Mouse (Mus musculus) CD4-positive helper T cell, adult 2 months (primary cell): ENCODE results near the gene Wars.
A peak's percentile ranks its signal among the peaks of the same experiment; 100 is the strongest.
"Not testable (repeated sequence)": the region's sequence is repeated elsewhere in the genome, so short reads cannot be mapped to it uniquely, and the experiment has no call there.

ENCODE experiments used
- DNase-seq: peaks from one replicate; pipeline ENCODE4 v3.0.0-alpha.2; 2012; ENCODE audit warnings: low read depth, missing footprints, low spot score

The Wars gene

DNA sequence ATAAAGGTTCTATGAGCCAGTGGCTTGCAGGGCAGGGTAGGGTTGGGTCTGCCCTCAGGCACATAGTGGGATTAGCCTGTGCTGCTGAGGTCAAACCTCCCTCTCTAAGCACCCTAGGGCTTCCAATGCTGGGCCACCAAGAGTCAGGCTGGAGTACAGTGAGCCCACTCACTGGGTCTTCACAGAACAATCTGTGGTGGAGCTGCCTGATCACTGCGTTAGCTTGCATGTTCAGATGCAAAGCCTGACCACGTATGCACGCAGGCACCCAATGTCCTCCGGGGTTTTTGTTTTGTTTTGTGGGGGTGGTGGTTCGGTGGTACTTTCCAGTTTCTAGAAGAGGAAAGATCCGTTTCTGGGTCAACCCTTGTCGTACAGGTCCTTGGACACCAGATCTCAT, 36.9 kb downstream of the Wars start:
- DNase-seq = no peak

DNA sequence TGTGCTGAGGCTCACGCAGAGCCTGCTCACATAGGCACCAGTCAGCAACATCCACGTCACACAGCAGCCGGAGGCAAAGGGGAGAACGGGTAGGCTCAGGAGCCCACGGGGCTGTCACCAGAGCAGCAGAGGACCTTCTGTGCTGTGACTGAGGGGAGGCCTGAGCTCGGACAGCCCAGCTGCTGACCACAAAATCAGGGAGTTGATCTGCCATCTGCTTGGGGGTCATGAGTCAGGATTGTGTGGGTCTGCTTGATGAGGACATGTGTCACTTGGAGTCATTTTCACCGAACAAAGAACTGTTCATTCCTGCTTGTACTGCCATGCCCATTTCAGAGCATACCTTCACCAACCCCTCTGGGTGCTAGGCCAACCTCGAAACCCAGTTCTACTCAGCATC, 37.8 kb downstream of the Wars start:
- DNase-seq = no peak

DNA sequence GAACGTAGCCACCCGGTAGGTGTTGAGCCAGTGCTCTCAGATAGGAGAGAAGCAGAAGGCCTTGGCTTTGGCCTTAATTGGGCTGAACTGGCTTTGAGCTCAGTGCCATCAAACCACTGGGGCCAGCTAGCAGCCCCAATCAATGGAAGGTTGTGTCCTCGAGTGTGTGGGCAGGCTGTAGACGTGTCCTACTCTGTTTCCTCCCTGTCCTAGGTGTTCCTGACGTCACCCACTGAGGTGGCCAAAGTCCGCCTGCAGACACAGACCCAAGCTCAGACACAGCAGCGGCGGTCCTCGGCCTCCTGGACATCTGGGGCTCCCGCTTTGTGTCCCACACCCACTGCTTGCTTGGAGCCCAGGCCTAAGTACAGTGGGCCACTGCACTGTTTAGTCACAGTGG, 38.9 kb downstream of the Wars start:
- no peak for DNase-seq

DNA sequence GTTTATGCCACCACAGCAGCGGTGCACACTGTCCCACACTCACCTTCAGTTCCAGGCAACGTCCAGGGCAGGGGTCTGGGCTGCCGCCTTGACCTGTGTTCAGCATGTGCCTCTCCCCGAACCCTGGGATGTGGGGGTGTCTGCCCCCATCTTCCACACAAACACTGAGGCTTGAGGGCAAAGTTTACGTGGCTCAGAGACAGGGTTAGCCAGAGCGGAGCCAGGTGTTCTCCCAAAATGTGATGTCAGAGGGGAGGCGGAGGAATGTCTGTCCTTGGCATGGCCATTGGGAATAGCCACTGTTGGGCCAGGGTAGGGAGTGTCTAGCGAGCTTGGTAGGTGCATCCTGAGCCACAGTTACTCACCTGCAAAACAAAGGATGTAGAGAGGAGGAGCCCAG, 41.2 kb downstream of the Wars start:
- DNase-seq = no peak

DNA sequence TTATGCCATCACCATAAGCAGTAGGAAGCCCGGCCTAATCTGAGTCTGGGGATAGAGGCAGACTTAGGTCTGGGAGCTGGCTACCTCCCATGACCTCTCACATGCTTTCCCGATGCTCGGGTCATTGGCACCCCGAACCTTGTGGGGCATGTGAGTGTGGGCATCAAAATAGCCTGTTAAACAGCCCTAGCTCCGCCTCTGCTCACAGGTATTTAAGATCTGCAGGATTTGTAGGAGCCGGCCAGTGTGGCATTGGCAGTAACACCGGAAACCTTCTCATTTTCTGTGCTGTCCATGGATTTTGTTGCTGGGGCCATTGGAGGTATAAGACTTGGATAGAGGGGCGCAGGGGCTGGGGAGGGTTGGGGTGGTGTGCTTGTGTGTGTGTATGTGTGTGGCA, 43.1 kb downstream of the Wars start:
- no peak for DNase-seq

DNA sequence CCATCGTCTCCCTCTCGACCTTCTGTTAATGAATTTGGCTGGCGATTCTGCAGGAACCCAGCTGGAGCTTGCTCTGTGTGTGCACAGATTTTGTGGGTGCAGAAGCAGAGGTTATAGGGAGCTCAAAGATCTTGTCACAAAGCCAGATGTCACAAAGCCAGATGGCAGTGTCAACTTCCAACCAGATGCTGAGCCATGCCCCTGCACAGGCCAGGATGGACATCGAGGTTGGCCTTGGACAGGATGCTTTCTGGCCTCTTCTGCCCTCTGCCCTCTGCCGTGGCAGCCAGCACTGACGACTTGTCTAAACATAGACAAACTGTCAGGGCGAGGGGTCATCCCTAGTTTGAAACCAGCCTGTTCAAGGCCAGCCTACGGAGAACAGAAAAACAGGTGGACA, 43.8 kb downstream of the Wars start:
- DNase-seq = no peak

DNA sequence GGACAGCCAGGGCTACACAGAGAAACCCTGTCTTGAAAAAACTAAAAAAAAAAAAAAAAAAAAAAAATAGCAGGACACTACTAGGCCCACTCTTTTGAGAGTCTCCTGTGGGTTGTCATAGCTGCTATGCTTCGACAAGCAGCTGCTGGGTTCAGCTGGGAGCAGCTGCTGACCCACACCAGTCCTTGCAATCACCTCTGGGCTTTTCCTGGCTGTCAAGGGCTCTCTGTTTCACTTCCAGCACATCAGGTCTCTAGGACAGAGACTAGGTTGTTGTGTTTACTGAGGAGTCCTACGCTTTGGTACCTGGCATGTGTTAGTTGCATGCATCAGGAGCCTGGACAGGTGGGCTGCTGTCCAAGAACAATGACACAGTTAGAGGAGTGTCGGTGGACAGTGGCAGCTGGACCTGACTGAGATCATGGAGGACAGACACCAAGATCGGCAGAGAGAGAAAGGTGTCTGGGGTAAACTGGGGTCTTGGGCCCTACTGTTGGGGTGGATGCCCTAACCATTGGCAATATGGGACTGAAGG, 44.4 kb downstream of the Wars start:
- no peak for DNase-seq

DNA sequence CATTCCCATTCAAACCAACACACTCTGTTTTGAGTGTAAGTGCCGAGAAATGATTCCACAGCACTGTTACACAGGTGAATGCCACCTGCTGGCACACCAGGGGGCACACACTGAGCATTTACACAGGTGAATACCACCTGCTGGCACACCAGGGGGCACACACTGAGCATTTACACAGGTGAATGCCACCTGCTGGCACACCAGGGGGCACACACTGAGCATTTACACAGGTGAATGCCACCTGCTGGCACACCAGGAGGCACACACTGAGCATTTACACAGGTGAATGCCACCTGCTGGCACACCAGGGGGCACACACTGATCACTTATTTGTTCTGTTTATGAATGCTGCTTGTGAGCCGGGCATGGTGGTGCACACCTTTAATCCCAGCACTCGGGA, 45.9 kb downstream of the Wars start:
- not testable (repeated sequence) for DNase-seq

DNA sequence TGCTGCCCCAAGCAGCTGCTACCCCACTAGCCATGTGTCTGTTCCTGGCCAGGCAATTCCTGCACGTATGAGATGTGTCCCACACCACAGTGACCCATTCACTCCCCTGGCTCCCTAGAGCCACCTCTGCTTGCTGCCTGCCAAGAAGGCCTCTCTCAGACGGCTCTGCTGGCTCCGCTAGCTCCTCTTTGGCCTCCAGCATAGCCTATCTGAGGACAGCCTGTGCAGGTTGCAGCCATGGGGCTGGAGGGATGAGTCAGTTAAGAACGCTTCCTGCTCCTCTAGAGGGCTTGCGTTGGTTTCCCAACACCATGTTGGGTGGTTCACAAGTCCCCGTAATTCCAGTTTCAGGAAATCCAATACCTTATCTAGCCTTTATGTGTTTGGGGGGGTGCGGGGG, 51.3 kb downstream of the Wars start:
- no peak for DNase-seq

DNA sequence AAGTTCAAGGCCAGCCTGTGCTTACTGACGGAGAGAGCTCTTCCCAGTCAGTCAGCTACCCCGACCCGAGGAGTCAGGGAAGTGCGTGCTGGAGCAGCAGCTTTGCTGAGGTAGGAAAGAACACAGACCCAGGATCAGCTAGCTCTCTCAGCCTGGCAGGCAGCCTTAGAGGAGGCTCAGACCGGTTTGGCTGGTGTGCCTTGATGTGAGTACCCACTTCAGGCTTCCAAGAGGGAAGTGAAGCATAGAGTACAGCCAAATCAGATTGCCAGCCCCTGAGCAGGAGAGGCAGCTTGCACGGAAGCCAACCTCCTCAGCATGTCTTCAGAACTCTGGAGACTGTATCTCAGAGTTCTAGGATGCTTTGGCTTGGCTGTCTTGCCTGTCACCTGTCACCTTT, 52.8 kb downstream of the Wars start:
- no peak for DNase-seq

DNA sequence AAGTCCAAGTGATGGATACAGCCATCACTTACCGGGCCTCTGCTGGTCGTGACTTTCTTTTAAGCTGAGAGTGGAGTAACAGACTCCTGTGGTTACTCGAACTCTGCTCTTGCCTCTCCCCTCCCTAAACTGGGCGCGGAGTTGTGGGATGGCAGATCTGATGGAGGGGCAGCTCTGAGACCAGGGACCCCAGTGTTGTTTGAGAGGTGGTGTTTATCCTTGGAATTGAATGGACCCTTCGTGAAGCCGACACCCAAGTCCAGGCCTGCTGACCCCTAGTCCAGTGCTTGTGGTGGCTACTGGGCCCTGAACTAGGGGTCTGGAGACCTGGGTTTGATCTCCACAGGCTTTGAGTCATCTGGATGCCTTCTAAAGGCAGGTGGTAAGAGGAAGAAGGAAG, 57.3 kb downstream of the Wars start:
- no peak for DNase-seq

DNA sequence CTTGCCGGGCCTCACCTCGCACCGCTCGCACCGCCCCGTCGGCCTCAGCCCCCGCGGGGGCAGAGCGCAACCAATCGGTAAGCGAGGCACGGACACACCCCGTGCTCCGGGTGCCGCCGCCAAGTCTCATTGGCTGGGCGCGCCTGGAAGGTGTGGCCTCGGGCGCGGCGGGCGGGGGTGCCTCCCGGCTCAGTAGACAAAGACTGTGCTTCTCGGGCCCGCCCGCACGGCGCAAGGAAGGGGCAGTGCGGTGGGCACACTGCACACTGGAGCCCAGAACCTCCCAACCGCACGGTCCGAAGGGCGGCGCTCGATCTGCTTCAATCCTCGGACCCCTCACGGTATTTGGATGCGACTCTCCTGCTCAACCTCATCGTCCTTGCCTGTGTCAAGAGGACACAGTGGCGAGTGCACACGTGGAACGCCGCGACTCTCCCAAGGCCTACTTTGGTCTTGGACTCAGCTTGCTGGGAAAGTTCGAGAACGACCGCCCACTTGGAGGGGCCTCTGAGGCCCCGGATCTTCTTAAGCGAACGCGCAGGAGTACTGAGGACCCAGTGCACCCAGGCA, 58.0 kb downstream of the Wars start, which contains the start of the genes Slc25a29 and Slc25a47:
Gene Slc25a29 (minus strand): TSS at position 44 of the 570 bp plus-strand sequence.
Gene Slc25a47 (plus strand): TSS at position 207 of the 570 bp plus-strand sequence.
- DNase-seq = peak; percentile 94

DNA sequence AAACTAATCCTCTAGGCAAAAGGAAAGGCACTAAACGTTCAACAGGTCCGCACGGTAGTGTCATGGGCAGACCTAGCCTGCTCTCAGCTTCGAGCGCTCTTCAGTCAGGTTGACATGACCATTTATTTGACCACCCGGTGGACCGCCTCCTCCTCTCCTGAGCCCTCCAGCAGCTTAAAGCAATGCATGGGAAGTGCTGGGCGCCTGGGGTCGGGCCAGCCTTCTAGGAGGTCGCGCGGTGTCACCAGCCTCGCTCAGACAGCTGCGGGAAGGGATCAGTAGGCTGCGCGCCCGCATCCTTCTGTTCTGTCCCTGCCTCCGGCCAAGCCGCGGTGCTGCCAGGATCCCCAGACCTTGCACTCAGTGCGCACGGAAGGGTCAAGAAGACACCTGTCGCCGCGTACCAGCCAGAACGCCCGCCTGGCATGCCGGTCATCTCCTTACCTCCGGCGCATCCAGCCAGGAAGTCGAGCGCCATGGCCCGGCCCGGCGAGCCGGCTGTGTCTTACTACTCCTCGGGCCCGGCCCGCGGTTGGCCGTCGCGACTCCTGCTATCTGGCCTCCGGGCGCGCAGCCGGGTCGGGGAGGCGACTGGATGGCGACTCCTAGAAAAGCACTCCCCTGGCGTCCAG, 58.6 kb downstream of the Wars start:
- no peak for DNase-seq

DNA sequence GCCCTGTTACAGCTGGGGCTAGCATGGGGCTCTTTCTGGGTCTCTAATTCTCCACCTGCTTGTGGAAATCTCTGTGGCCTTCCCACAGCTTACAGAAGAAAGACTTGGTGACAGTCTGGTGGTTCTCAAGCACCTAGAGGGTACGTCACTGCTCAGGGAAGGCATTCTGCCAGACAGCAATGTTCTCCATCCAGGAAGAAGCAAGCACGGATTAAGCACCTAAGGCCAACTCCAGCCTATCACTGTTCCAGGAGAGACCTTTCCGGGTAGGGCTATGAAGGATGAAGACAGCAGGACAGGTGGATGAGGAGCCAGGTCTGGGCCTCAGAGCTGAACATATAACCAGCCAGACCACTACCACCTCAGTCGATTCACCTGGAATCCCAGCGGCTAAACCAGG, 59.2 kb downstream of the Wars start:
- no peak for DNase-seq

DNA sequence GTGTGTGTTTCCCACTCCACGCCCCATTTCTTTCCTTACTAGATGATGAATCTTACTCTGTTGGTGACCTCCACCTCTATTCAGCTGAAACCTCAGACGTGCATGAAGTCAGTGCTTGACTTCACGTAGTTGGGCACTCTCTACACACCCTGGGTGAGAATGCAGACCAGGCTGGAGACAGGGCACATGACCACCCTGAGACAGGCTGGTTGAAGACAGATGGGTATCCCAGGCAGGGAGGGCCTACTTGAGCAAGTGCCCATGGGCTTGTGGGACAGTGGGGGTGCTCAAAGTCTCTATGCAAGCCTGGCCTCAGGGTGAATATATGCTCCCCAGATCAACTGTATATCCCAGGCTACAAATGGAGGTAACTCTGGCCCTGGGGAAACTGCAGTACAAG, 59.6 kb downstream of the Wars start:
- no peak for DNase-seq

DNA sequence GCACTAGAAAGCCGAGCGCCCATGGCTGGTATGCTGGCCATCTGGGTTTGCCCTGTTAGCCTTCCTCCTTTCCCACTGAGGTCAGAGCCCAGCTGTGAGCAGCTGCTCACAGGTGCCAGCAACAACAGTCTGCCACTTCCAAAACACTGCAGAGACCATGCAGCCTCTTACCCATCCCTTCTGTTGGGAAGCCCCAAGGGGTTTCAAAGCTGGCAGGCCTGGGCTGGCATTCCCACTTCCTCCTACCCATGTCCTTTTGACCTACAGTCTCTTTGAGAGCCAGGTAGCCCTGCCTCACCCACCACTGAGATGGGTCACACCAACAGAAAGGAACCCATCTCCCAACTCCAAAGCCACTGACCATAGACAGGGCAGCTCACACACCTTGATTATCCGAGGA, 60.6 kb downstream of the Wars start:
- no peak for DNase-seq

DNA sequence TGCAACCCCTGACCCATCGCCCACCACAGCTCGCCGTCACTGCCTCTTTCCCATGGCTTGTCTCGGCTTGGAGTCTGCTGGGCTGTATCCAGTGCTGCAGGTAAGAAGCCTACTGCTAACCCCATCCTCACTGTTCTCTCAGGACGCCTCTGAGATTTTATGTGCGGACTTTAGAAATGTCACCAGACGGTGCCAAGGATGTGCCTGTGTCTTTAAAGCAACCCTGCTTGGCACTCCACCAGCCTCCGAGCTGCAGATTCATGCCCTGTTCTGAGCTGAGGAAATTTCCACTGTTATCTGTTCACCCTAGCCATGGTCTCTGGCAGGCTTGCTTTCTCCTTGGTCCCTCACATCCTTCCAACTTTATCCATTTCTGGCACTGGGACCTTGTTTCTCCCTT, 61.1 kb downstream of the Wars start:
- DNase-seq = no peak

DNA sequence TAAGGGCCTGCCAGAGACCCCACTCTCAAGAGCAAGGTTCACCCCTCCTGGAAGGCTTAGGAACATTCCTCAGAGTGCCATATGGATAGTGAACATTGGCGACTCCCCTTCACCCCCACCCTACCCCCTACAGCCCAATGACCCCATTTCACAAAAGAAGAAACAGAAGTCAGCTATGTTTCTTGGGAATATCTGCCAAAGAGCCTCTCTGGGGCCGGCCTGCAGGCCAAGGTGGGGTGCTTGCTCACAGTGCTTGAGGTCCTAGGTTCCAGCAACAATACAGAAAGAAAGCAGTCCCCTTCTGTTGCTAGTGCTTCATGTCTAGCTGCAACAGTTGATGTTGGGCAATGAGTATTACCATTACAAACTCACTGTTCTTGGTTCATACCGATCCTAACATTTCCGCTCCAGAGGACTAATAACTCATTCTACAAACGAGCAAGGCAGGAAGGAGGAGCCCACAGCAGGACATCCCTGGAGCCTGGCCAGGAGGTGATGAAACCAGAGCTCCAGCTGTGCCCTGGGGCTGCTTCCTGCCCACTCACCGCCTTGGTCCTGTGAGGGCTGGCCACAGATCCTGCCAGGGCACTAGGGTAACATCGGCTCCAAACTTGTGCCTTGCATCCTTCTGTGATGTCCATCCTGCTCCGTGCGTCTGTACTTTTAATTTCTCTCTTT, 61.9 kb downstream of the Wars start:
- no peak for DNase-seq

DNA sequence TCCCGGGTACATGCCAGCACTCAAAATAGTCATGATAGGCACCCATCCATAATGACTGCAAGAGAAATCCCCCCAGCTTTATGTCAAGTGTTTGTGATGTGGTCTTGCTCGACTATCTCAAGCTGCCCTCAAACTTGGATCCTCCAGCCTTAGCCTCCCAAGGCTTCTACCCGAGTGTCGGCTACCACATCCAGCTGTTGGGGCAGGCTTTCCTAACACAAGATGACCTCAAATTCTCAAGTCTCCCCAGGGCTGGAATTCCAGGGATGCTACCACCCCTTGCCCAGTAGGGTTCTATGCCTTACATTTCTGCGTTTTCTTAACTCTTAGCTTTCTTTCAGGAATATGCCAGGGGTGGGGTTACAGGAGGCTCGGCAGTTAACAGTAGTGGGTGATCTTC, 63.6 kb downstream of the Wars start:
- DNase-seq = no peak

DNA sequence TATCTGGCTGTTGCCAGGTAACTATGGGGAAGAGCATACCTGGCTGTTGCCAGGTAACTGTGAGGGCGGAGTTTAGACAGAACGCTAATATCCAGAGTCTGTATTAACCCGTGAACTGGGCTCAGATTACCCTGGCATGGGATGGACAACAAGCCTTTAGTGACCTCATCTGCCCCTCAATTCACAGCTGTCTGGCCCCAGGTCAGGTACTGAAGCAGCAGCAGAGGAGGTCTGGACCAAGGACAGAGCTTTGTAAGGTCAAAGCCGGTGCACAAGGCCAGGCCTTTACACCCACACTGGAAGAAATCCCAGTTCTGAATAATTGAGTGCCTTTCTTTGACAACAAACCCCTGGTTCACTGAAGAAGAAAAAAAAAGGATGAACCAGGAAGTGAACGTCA, 64.3 kb downstream of the Wars start:
- no peak for DNase-seq

DNA sequence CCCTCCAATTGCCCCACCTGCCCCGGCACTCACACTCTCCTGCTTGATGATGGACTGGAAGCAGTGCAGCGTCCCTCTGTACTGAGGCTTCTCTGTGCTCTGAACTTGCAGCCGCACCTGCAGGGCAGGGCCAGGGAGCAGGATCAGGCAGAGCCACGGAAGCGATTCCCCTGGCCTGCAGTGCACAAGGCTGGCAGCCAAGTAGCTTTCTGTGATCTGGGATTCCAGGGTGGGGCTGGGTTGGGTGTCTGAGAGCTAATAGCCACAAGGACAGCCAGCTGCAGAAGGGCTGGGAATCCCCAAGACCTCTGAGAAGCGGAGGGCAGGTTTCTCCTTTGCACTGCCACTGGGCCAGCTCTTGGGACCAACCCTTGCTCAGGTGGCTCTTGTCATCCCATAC, 66.3 kb downstream of the Wars start:
- DNase-seq = no peak

DNA sequence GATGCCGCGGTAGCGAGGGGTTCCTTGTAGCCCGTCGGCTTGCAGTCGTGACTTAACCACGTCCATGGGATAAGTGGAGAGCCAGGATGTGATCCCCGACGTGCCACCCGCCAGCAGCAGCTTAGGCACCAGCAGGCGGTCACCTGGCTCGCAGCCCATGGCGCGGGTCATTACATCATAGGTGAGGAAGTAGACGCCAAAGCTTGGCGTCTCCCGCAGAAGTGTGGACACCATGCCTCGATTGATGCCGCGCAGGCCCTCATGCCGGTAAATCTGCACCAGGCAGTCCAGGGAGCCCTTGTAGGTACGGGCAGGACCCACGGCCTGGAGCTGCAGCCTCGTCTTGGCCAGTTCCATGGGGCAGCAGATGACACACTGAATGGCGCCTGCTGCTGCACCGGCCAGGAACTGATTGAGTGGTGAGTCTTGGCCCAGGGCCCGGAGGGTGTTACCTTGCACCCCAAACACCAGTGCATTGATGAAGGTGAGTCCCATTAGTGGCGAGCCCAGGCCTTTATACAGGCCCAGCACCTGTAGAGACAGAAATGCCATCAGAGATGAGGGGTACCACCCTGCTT, 66.9 kb downstream of the Wars start:
- DNase-seq = no peak
